ENCODE assay signal across 22 mouse cellular contexts in genomic region chr10:118736093-118736492, GRCm38 (mm10).
"Had no signal": no experiment of that assay in that cellular context is flagged by ENCODE, and none has a peak within 500 bp of the region (broad histone marks: within the 10 kb centered on the region; RNA-seq: fewer than 3 reads in every experiment).

No protein-coding gene starts in this region.

- H3K4me1 ChIP-seq: heart, embryonic 10.5 days; heart, embryonic 12.5 days; hindbrain, embryonic 13.5 days; hindbrain, embryonic 15.5 days; kidney, embryonic 15.5 days; limb, embryonic 13.5 days; limb, embryonic 15.5 days had no signal

- H3K27ac ChIP-seq: heart, embryonic 10.5 days; hindbrain, embryonic 13.5 days; hindbrain, embryonic 15.5 days; hindbrain, postnatal 0 days; kidney, embryonic 15.5 days; kidney, postnatal 0 days; limb, embryonic 13.5 days; limb, embryonic 15.5 days had no signal

- H3K9me3 ChIP-seq: hindbrain, embryonic 13.5 days; hindbrain, embryonic 15.5 days; kidney, embryonic 15.5 days; limb, embryonic 15.5 days had no signal

- H3K9ac ChIP-seq: heart, embryonic 12.5 days; hindbrain, embryonic 13.5 days; hindbrain, embryonic 15.5 days; kidney, embryonic 15.5 days; limb, embryonic 13.5 days; limb, embryonic 15.5 days had no signal

- H3K36me3 ChIP-seq: heart, embryonic 10.5 days; heart, embryonic 12.5 days; hindbrain, embryonic 13.5 days; hindbrain, embryonic 15.5 days; kidney, embryonic 15.5 days; limb, embryonic 13.5 days; limb, embryonic 15.5 days had no signal

- H3K27me3 ChIP-seq: heart, embryonic 12.5 days; hindbrain, embryonic 13.5 days; hindbrain, embryonic 15.5 days; kidney, embryonic 15.5 days; limb, embryonic 13.5 days; limb, embryonic 15.5 days had no signal

- H3K4me2 ChIP-seq: heart, embryonic 12.5 days; hindbrain, embryonic 13.5 days; hindbrain, embryonic 15.5 days; kidney, embryonic 15.5 days; limb, embryonic 13.5 days; limb, embryonic 15.5 days; liver, embryonic 11.5 days had no signal

- DNase-seq: gastrocnemius, postnatal 14 days; heart, adult 18-20 months; heart, postnatal 10 days; kidney, adult 11 months; kidney, adult 2 months; kidney, adult 9 months; kidney, postnatal 14 days; kidney, postnatal 36 days; layer of hippocampus, adult 9-11 months; layer of hippocampus, postnatal 36 days; left cerebral cortex, postnatal 4 days had no signal

- ATAC-seq: hindbrain, postnatal 0 days; intestine, embryonic 16.5 days had no signal

- H3K4me3 ChIP-seq: heart, embryonic 10.5 days; heart, embryonic 12.5 days; hindbrain, embryonic 13.5 days; hindbrain, embryonic 15.5 days; kidney, embryonic 15.5 days; limb, embryonic 13.5 days; limb, embryonic 15.5 days had no signal
